Mouse (Mus musculus) ES-E14 (cell line): ENCODE measurements around the gene Rad51c. TPM values are rescaled to one million over a fixed set of nuclear protein-coding genes. Genes with fewer than 3 reads are reported as not detected.

Source experiments
- DNase-seq: peaks from one replicate; pipeline ENCODE4 v3.0.0-alpha.2; 2013; ENCODE audit warnings: low read depth, low spot score
- H3K27ac ChIP-seq: 2 replicates; pipeline ENCODE4 v1.5.1; 2012; ENCODE audit warnings: low read depth, mild to moderate bottlenecking, low read length, moderate library complexity, mixed read lengths; ENCODE audit not compliant: poor library complexity, insufficient read depth, severe bottlenecking
- H3K36me3 ChIP-seq: 2 replicates; pipeline ENCODE4 v1.6.1; 2012; ENCODE audit warnings: mild to moderate bottlenecking, low read length, moderate library complexity, mixed read lengths; ENCODE audit not compliant: control insufficient read depth, poor library complexity, insufficient read depth, severe bottlenecking
- H3K4me1 ChIP-seq, 2 experiments: fragments of 150-350 bp in 1 of 2; sonication (generic) in 1 of 2; 2 replicates each; pipeline ENCODE4 v1.6.1; 2012; ENCODE audit warnings: low read length in 2 of 2, mild to moderate bottlenecking in 1 of 2, mixed read lengths in 1 of 2; ENCODE audit not compliant: control insufficient read depth in 2 of 2, insufficient read depth in 2 of 2, poor library complexity in 1 of 2
- H3K4me3 ChIP-seq, 2 experiments: fragments of 150-350 bp in 1 of 2; sonication (generic) in 1 of 2; 2 replicates each; pipeline ENCODE4 v1.5.1; 2012; ENCODE audit warnings: low read length in 2 of 2, low read depth in 1 of 2, mild to moderate bottlenecking in 1 of 2, mixed read lengths in 1 of 2; ENCODE audit not compliant: insufficient read depth in 1 of 2, poor library complexity in 1 of 2, severe bottlenecking in 1 of 2
- H3K9ac ChIP-seq: 2 replicates; pipeline ENCODE4 v1.6.1; 2012; ENCODE audit warnings: low read depth, mild to moderate bottlenecking, low read length, mixed read lengths; ENCODE audit not compliant: poor library complexity, insufficient read depth, severe bottlenecking
- H3K9me3 ChIP-seq: fragments of 150-350 bp; sonication (generic); 2 replicates; pipeline ENCODE4 v1.6.1; 2012; ENCODE audit warnings: low read depth, mild to moderate bottlenecking, low read length; ENCODE audit not compliant: control insufficient read depth, insufficient read depth
- CHD2 ChIP-seq: IDR thresholded peaks from 2 replicates; pipeline ENCODE4 v1.6.1; 2014; ENCODE audit warnings: mild to moderate bottlenecking, low read depth, low read length, inconsistent platforms
- HCFC1 ChIP-seq: IDR thresholded peaks from 2 replicates; pipeline ENCODE4 v1.6.1; 2012; ENCODE audit warnings: low read length, inconsistent platforms, borderline replicate concordance; ENCODE audit not compliant: insufficient read depth
- MAFK ChIP-seq: IDR thresholded peaks from 2 replicates; pipeline ENCODE4 v1.6.1; 2014; ENCODE audit warnings: mild to moderate bottlenecking, low read depth, low read length, inconsistent platforms; ENCODE audit not compliant: insufficient read depth
- ZC3H11A ChIP-seq: IDR thresholded peaks from 2 replicates; pipeline ENCODE4 v1.6.1; 2012; ENCODE audit warnings: low read depth, mild to moderate bottlenecking, inconsistent platforms, low read length, borderline replicate concordance
- ZNF384 ChIP-seq: IDR thresholded peaks from 2 replicates; pipeline ENCODE4 v1.6.1; 2012; ENCODE audit warnings: low read depth, low read length, inconsistent platforms
- in situ Hi-C, 2 experiments: fragments of 600-800 bp; cut with MboI; formaldehyde crosslinking; loops; one replicate each; pipeline ENCODE4 v1.15.1; 2025; ENCODE audit warnings: low sequenced_read_pairs in 2 of 2, inconsistent platforms in 1 of 2; ENCODE audit not compliant: unreplicated experiment in 2 of 2
- total RNA-seq: library from RNA; depleted of rRNA; stranded (reverse); fragments of 300-350 nt; gene quantifications from 2 replicates; pipeline ENCODE4 v1.2.3, GENCODE M21; 2012; rRNA removed

Rad51c gene
- total RNA-seq, 1 experiment = 9.9 TPM

- Histone ChIP-seq H3K9me3 (no peaks in the 10 kb centered on the region), H3K36me3 (no peaks in the 10 kb centered on the region), H3K27ac (no peak within 1 kb of the TSS), H3K9ac (peak within 1 kb of the TSS; percentile 29), H3K4me3 (peak within 1 kb of the TSS; percentile 69 to 73), H3K4me1 (no peaks in the 10 kb centered on the region)
- in situ Hi-C loops = no loop called here
- TF ChIP-seq CHD2 = no peak
- TF ChIP-seq MAFK = no peak
- TF ChIP-seq ZC3H11A = no peak
- TF ChIP-seq ZNF384 = no peak
- TF ChIP-seq HCFC1 = 0 out of 2 replicates have a peak, but pooled peaks have one; percentile 18
- DNase-seq = peak; percentile 66
Measured at GRCm38 (mm10) chr11:87358331-87359261, 46.2 kb downstream of the Rad51c start, which contains the start of gene Ppm1e. Gene Ppm1e, minus strand, starts transcription at chr11:87359023.

DNA sequence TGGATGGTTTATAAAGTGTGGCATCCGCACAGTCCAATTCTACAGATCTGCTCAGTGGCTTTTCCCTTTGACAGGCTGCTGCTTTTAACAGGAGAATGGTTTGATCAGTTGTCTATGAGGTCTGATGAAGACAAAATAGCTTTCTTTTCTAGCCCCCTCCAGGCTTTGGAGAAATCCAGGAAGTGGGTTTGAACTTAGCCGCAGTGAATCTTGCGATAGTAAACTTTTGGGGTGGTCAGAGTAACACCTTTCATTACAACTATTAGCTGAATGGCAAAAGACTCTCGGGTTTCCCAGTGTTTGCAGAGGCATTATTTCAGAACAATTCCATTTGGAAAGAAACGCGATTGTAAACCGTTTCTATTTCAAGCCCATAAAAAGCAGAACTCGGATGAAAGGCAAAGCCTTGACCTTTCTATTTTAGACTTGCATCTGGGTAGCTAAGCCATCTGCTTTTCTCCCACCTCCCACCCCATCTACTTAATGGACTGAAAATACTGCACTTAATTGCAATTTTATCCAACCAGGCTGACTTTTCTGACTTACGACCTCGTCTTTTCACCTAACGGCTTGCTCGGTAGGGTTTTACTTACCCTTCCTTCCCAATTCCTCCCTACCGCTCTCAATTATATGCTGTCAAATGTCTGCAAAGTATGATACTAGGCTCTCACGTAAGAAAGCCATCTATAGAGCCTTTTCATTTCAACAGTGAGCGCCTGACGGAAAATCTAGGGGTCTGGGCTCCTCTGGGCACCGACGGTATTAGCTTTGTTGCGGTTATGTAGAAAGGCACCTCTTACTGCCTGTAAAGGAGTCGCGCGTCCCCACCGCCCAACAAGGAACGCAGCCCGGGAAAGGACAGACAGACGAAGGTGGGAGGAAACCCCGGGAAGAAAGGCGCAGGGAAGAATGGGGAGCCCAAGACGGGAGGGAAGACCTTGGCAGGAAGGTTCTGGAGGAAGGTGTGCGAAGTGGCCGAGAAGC is 47.1 kb downstream of the Rad51c start:
- peak overlapping the region; percentile 69 to 73 for H3K4me3 ChIP-seq
- no peaks in the 10 kb centered on the region for H3K4me1 ChIP-seq
- H3K9ac ChIP-seq = peak overlapping the region; percentile 29
- no peak for TF ChIP-seq CHD2
- in situ Hi-C loops = no loop called here
- no peaks in the 10 kb centered on the region for H3K36me3 ChIP-seq
- no peak for DNase-seq
- no peaks in the 10 kb centered on the region for H3K9me3 ChIP-seq
- no peak overlapping the region for H3K27ac ChIP-seq

DNA sequence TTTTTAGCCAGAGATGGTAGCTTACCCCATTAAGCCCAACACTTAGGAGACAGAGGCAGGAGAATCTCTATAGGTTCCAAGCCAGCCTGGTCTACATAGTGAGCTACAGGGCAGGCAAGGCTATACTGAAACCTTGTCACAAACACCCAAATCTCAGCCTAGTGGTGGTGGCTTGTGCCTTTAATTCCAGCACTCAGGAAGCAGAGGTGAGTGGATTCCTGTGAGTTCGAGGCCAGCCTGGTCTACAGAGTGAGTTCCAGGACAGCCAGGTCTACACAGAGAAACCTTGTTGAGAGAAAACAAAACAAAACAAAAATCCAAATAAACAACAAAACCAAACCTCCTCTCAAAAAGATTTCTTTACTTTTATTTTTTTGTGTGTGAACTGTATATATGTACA is 49.9 kb downstream of the Rad51c start:
- no peak overlapping the region for H3K9ac ChIP-seq
- H3K36me3 ChIP-seq = no peaks in the 10 kb centered on the region
- no peak for DNase-seq
- no peaks in the 10 kb centered on the region for H3K4me1 ChIP-seq
- TF ChIP-seq ZC3H11A = no peak
- no peak for TF ChIP-seq ZNF384
- no peak for TF ChIP-seq CHD2
- TF ChIP-seq HCFC1 = no peak
- TF ChIP-seq MAFK = no peak
- H3K4me3 ChIP-seq = no peak overlapping the region
- no peaks in the 10 kb centered on the region for H3K9me3 ChIP-seq
- no peak overlapping the region for H3K27ac ChIP-seq
- in situ Hi-C loops = no loop called here

GRCm38 (mm10) chr11:87353646-87354170 is 51.0 kb downstream of the Rad51c start:
- H3K27ac ChIP-seq = no peak overlapping the region
- no peak for TF ChIP-seq CHD2
- TF ChIP-seq ZNF384 = no peak
- TF ChIP-seq MAFK = no peak
- TF ChIP-seq ZC3H11A = no peak
- TF ChIP-seq HCFC1 = no peak
- H3K9me3 ChIP-seq = no peaks in the 10 kb centered on the region
- no peaks in the 10 kb centered on the region for H3K36me3 ChIP-seq
- no peak for DNase-seq
- no peaks in the 10 kb centered on the region for H3K4me1 ChIP-seq
- in situ Hi-C loops = no loop called here
- no peak overlapping the region for H3K4me3 ChIP-seq
- no peak overlapping the region for H3K9ac ChIP-seq

Other genes starting within 250 kb of the Rad51c start
- 0.54 and 0.63 TPM in 2 replicates for gene Ppm1e, start 45.9 kb downstream of the Rad51c start, total RNA-seq
- 10.4 and 11.4 TPM in 2 replicates for gene Tex14, start 111 bp upstream of the Rad51c start, total RNA-seq
- 0.27 and 0.32 TPM in 2 replicates for gene Gm11492, start 161.7 kb upstream of the Rad51c start, total RNA-seq
- 6.1 and 6.6 TPM in 2 replicates for gene Sept4, start 163.9 kb upstream of the Rad51c start, total RNA-seq
- 26.2 and 27.7 TPM in 2 replicates for gene Mtmr4, start 187.2 kb upstream of the Rad51c start, total RNA-seq
- 0.32 and 0.40 TPM in 2 replicates for gene Hsf5, start 212.2 kb upstream of the Rad51c start, total RNA-seq